Comparison of ENCODE assay signal across 8 mouse cellular contexts in the genomic region with DNA sequence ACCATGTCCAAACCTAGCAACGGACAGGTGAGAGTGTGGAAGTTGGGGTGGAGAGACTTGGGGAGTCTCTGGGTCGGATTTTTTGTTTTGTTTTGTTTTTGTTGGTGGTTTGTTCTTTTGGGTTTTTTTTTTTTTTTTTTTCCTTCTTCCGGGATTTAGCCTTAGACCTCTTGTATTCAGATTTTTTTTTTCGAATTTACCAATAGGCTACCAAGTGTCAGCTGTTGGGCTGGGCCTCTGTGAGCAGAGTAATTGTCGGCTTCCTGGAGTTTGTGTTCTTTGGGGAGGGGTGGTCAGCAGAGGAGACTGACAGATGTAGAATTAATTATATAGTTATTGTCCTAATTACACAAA. TPM values are rescaled to one million over a fixed set of nuclear protein-coding genes. Genes with fewer than 3 reads are reported as not detected.
DNase-seq lines count a peak whose midpoint lies in the region; ATAC-seq lines count a peak whose summit lies in the region.

No protein-coding gene starts in this region.

- DNase-seq in neural tube, embryonic 11.5 days (ENCODE audit: low spot score), result no peak
- DNase-seq in neural tube, embryonic 10.5 days (ENCODE audit: extremely low spot score, low spot score), result no peak
- no peak for DNase-seq in forebrain, embryonic 10.5 days (ENCODE audit: extremely low spot score, low spot score)
- peak; percentile 50 for DNase-seq in kidney, adult 9 months
- no peak for DNase-seq in midbrain, embryonic 10.5 days (ENCODE audit: low spot score)
- DNase-seq in adrenal gland, adult 8-10 months, result no peak
- no peak for DNase-seq in thymus, postnatal 10 days (ENCODE audit: low spot score in 2 of 2)
- DNase-seq in urinary bladder, postnatal 36 days (ENCODE audit: low spot score in 2 of 2), result no peak

- no peaks in the 10 kb centered on the region for H3K9me3 ChIP-seq in neural tube, embryonic 11.5 days (ENCODE audit: control insufficient read depth, low read length)
- H3K9me3 ChIP-seq in forebrain, embryonic 10.5 days, result peaks cover 8% of the 10 kb centered on the region; the same call in 1 of the 2 replicates
- peaks cover 7% of the 10 kb centered on the region; the same call in 1 of the 2 replicates for H3K9me3 ChIP-seq in midbrain, embryonic 10.5 days (replicated peaks)

- H3K4me1 ChIP-seq in neural tube, embryonic 11.5 days (ENCODE audit: control insufficient read depth, insufficient read depth, low read length), result peaks cover 16% of the 10 kb centered on the region
- peaks cover 53% of the 10 kb centered on the region for H3K4me1 ChIP-seq in forebrain, embryonic 10.5 days
- H3K4me1 ChIP-seq in midbrain, embryonic 10.5 days, result peaks cover 49% of the 10 kb centered on the region

- H3K27me3 ChIP-seq in neural tube, embryonic 11.5 days (ENCODE audit: control insufficient read depth, insufficient read depth, low read length), result no peaks in the 10 kb centered on the region
- no peaks in the 10 kb centered on the region for H3K27me3 ChIP-seq in forebrain, embryonic 10.5 days (ENCODE audit: poor library complexity, severe bottlenecking)
- H3K27me3 ChIP-seq in midbrain, embryonic 10.5 days (ENCODE audit: low read depth, poor library complexity, severe bottlenecking), result no peaks in the 10 kb centered on the region

- peak overlapping the region; percentile 92 for H3K4me3 ChIP-seq in neural tube, embryonic 11.5 days (ENCODE audit: low read depth, low read length)
- peak overlapping the region; percentile 98 for H3K4me3 ChIP-seq in forebrain, embryonic 10.5 days
- H3K4me3 ChIP-seq in midbrain, embryonic 10.5 days, result peak overlapping the region; percentile 100

- peak overlapping the region; percentile 90 for H3K4me2 ChIP-seq in neural tube, embryonic 11.5 days (ENCODE audit: low read depth)

- H3K9ac ChIP-seq in neural tube, embryonic 11.5 days (ENCODE audit: low read length), result peak overlapping the region; percentile 98

- no peak overlapping the region for H3K27ac ChIP-seq in neural tube, embryonic 11.5 days (ENCODE audit: low read depth, low read length)
- peak overlapping the region; percentile 100 for H3K27ac ChIP-seq in forebrain, embryonic 10.5 days
- peak overlapping the region; percentile 99 for H3K27ac ChIP-seq in midbrain, embryonic 10.5 days (replicated peaks)

- no peak for ATAC-seq in neural tube, embryonic 11.5 days (ENCODE audit: insufficient read depth, low FRiP score, low TSS enrichment)

- WGBS in neural tube, embryonic 11.5 days, result 8% methylated on average over 5 of the region's 5 CpGs
- WGBS in forebrain, embryonic 10.5 days, result 5% methylated on average over 5 of the region's 5 CpGs
- WGBS in midbrain, embryonic 10.5 days, result 6% methylated on average over 5 of the region's 5 CpGs

- H3K36me3 ChIP-seq in neural tube, embryonic 11.5 days (ENCODE audit: control insufficient read depth, insufficient read depth, low read length), result peaks cover 14% of the 10 kb centered on the region
- peaks cover 62% of the 10 kb centered on the region for H3K36me3 ChIP-seq in forebrain, embryonic 10.5 days (replicated peaks)
- H3K36me3 ChIP-seq in midbrain, embryonic 10.5 days, result peaks cover 60% of the 10 kb centered on the region

RNA-seq across cellular contexts. Expression of a gene that starts 1.6 kb away (rescaled TPM):
- polyA plus RNA-seq in neural tube, embryonic 11.5 days (2014; fragmentation: Nextera tagmentation; extraction: Ambion mirVana), result 62.7 and 70.3 TPM in 2 replicates
- 93.3 and 98.8 TPM in 2 replicates for polyA plus RNA-seq in forebrain, embryonic 10.5 days (2016; fragmentation: Nextera tagmentation; extraction: Ambion mirVana)
- 88.0 and 91.9 TPM in 2 replicates for polyA plus RNA-seq in midbrain, embryonic 10.5 days (2016; fragmentation: Nextera tagmentation; extraction: Ambion mirVana)
- 100 to 1,000 TPM; 148 to 179 (median 173) TPM for total RNA-seq in adrenal gland, adult 8-10 months (2022)

RNA-seq across cellular contexts. Expression of a gene that starts 1.8 kb away (rescaled TPM):
- polyA plus RNA-seq in neural tube, embryonic 11.5 days (2014; fragmentation: Nextera tagmentation; extraction: Ambion mirVana), result 0.57 and 0.86 TPM in 2 replicates
- 0.83 and 1.7 TPM in 2 replicates for polyA plus RNA-seq in forebrain, embryonic 10.5 days (2016; fragmentation: Nextera tagmentation; extraction: Ambion mirVana)
- polyA plus RNA-seq in midbrain, embryonic 10.5 days (2016; fragmentation: Nextera tagmentation; extraction: Ambion mirVana), result 1.3 TPM in 2 replicates
- 100 to 1,000 TPM in 3 of 4 experiments, 10 to 100 TPM in 1; 86.8 to 164 (median 129) TPM for total RNA-seq in adrenal gland, adult 8-10 months (2022)

RNA-seq across cellular contexts. Expression of a gene that starts 14.4 kb away (rescaled TPM):
- not detected in 2 replicates for polyA plus RNA-seq in neural tube, embryonic 11.5 days (2014; fragmentation: Nextera tagmentation; extraction: Ambion mirVana)
- 0.06 and 0.11 TPM in 2 replicates for polyA plus RNA-seq in forebrain, embryonic 10.5 days (2016; fragmentation: Nextera tagmentation; extraction: Ambion mirVana)
- not detected in 2 replicates for polyA plus RNA-seq in midbrain, embryonic 10.5 days (2016; fragmentation: Nextera tagmentation; extraction: Ambion mirVana)
- 1 to 10 TPM in 2 of 4 experiments, under 1 TPM in 2; 0.73 to 1.8 (median 1.1) TPM for total RNA-seq in adrenal gland, adult 8-10 months (2022)

RNA-seq across cellular contexts. Expression of a gene that starts 18.0 kb away (rescaled TPM):
- polyA plus RNA-seq in neural tube, embryonic 11.5 days (2014; fragmentation: Nextera tagmentation; extraction: Ambion mirVana), result not detected in 2 replicates
- polyA plus RNA-seq in forebrain, embryonic 10.5 days (2016; fragmentation: Nextera tagmentation; extraction: Ambion mirVana), result 0.05 and 0.11 TPM in 2 replicates
- polyA plus RNA-seq in midbrain, embryonic 10.5 days (2016; fragmentation: Nextera tagmentation; extraction: Ambion mirVana), result 0.07 TPM in 1 of 2 replicates, not detected in the other
- total RNA-seq in adrenal gland, adult 8-10 months (2022), result under 1 TPM in 1 of 4 experiments, not detected in 3; 0.89 TPM

RNA-seq across cellular contexts. Expression of a gene that starts 20.6 kb away (rescaled TPM):
- 1.7 and 2.1 TPM in 2 replicates for polyA plus RNA-seq in neural tube, embryonic 11.5 days (2014; fragmentation: Nextera tagmentation; extraction: Ambion mirVana)
- polyA plus RNA-seq in forebrain, embryonic 10.5 days (2016; fragmentation: Nextera tagmentation; extraction: Ambion mirVana), result 6.6 and 7.0 TPM in 2 replicates
- 5.8 and 6.1 TPM in 2 replicates for polyA plus RNA-seq in midbrain, embryonic 10.5 days (2016; fragmentation: Nextera tagmentation; extraction: Ambion mirVana)
- 10 to 100 TPM; 15.0 to 21.0 (median 18.0) TPM for total RNA-seq in adrenal gland, adult 8-10 months (2022)
